Mouse (Mus musculus) bone marrow, adult 2 months (tissue): ENCODE measurements around the gene Vps13c. TPM values are rescaled to one million over a fixed set of nuclear protein-coding genes. Genes with fewer than 3 reads are reported as not detected.

Source experiments
- H3K27ac ChIP-seq: fragments of 200-500 bp; 2 replicates; pipeline ENCODE4 v1.5.1; 2012; ENCODE audit warnings: low read depth, mild to moderate bottlenecking, control low read depth, inconsistent platforms, low read length; ENCODE audit not compliant: control insufficient read depth, poor library complexity, insufficient read depth
- H3K4me1 ChIP-seq: fragments of 200-500 bp; 2 replicates; pipeline ENCODE4 v1.6.1; 2011; ENCODE audit warnings: low read length; ENCODE audit not compliant: control insufficient read depth, insufficient read depth
- H3K4me3 ChIP-seq: fragments of 200-500 bp; replicated peaks from 2 replicates; pipeline ENCODE3; 2011; ENCODE audit warnings: mild to moderate bottlenecking, low read depth, low read length, control low read depth; ENCODE audit not compliant: control insufficient read depth
- CTCF ChIP-seq: fragments of 200-500 bp; IDR thresholded peaks from 2 replicates; pipeline ENCODE4 v1.5.1; 2011; ENCODE audit warnings: low read length, control low read depth; ENCODE audit not compliant: control insufficient read depth, insufficient read depth
- POLR2A ChIP-seq: fragments of 200-500 bp; IDR thresholded peaks from 2 replicates; pipeline ENCODE4 v1.6.1; 2011; ENCODE audit warnings: low read depth, mild to moderate bottlenecking, control low read depth, low read length, borderline replicate concordance; ENCODE audit not compliant: control insufficient read depth
- WGBS: fragments of 180-500 bp; shearing (Covaris S2); methylation state at CpG from one replicate; pipeline ENCODE4 v1.1.7; 2018; 5-methylcytosine and 5-hydroxymethylcytosine counted together
- polyA plus RNA-seq: library from polyadenylated mRNA; stranded (reverse); fragments of >200 nt; gene quantifications from 2 replicates; pipeline ENCODE4 v1.2.4, GENCODE M21; 2011; ENCODE audit warnings: low replicate concordance; ENCODE audit not compliant: missing spikeins, insufficient read depth, insufficient read length

The Vps13c gene
- polyA plus RNA-seq, 1 experiment = 8.8 TPM

GRCm38 (mm10) chr9:67823131-67823530 is 17.1 kb upstream of the Vps13c start:
- 24% methylated on average over 5 of the region's 5 CpGs for WGBS
- TF ChIP-seq CTCF (no peak), POLR2A (no peak)

GRCm38 (mm10) chr9:67825527-67825926 is 14.7 kb upstream of the Vps13c start:
- TF ChIP-seq POLR2A (no peak), CTCF (peak; percentile 15; the same call in 1 of the 2 replicates)
- Histone ChIP-seq H3K27ac (no peak overlapping the region), H3K4me3 (no peak overlapping the region), H3K4me1 (no peaks in the 10 kb centered on the region)
- 79% methylated on average over 7 of the region's 7 CpGs for WGBS

More at GRCm38 (mm10) chr9:67823131-67823530, 17.1 kb upstream of the Vps13c start:
- no peak overlapping the region for H3K4me3 ChIP-seq
- H3K4me1 ChIP-seq = no peaks in the 10 kb centered on the region
- H3K27ac ChIP-seq = no peak overlapping the region

GRCm38 (mm10) chr9:67828182-67828581 is 12.0 kb upstream of the Vps13c start:
- WGBS = 10% methylated on average over 3 of the region's 3 CpGs
- H3K27ac ChIP-seq = no peak overlapping the region
- TF ChIP-seq CTCF = peak; percentile 42
- TF ChIP-seq POLR2A = no peak
- H3K4me1 ChIP-seq = peaks cover 1% of the 10 kb centered on the region; the same call in 1 of the 2 replicates
- H3K4me3 ChIP-seq = no peak overlapping the region

GRCm38 (mm10) chr9:67830411-67831358 is 9.5 kb upstream of the Vps13c start:
- peak overlapping the region; percentile 9 for H3K4me3 ChIP-seq
- 4% methylated on average over 82 of the region's 84 CpGs for WGBS
- no peak overlapping the region; the same call in 1 of the 2 replicates for H3K27ac ChIP-seq
- peaks cover 1% of the 10 kb centered on the region; the same call in 1 of the 2 replicates for H3K4me1 ChIP-seq
- no peak for TF ChIP-seq CTCF
- no peak for TF ChIP-seq POLR2A

GRCm38 (mm10) chr9:67831359-67832045 is 8.7 kb upstream of the Vps13c start:
- 3% methylated on average over 57 of the region's 57 CpGs for WGBS
- no peak overlapping the region; the same call in 1 of the 2 replicates for H3K27ac ChIP-seq
- peaks cover 1% of the 10 kb centered on the region; the same call in 1 of the 2 replicates for H3K4me1 ChIP-seq
- TF ChIP-seq CTCF (no peak), POLR2A (no peak)
- no peak overlapping the region for H3K4me3 ChIP-seq

GRCm38 (mm10) chr9:67832046-67832605 is 8.1 kb upstream of the Vps13c start, which contains the start of gene C2cd4a:
TSS of gene C2cd4a (minus strand) at chr9:67832330.
- Histone ChIP-seq H3K4me3 (peak within 1 kb of the TSS; percentile 9), H3K4me1 (peaks cover 1% of the 10 kb centered on the region; the same call in 1 of the 2 replicates), H3K27ac (no peak within 1 kb of the TSS; the same call in 1 of the 2 replicates)
- 5% methylated on average over 20 of the region's 20 CpGs for WGBS
- TF ChIP-seq CTCF (no peak), POLR2A (no peak)

- WGBS = 75% methylated on average over 5 of the region's 5 CpGs
- H3K27ac ChIP-seq = no peak overlapping the region
- peaks cover 1% of the 10 kb centered on the region; the same call in 1 of the 2 replicates for H3K4me1 ChIP-seq
- H3K4me3 ChIP-seq = no peak overlapping the region
- no peak for TF ChIP-seq CTCF
Measured at GRCm38 (mm10) chr9:67834535-67834934, 5.7 kb upstream of the Vps13c start.

GRCm38 (mm10) chr9:67837311-67837710 is 2.9 kb upstream of the Vps13c start:
- H3K4me1 ChIP-seq = peaks cover under 1% of the 10 kb centered on the region; the same call in 1 of the 2 replicates
- H3K27ac ChIP-seq = no peak overlapping the region
- H3K4me3 ChIP-seq = no peak overlapping the region
- TF ChIP-seq POLR2A = no peak
- TF ChIP-seq CTCF = no peak
- 81% methylated on average over 2 of the region's 2 CpGs for WGBS

- 20% methylated on average over 5 of the region's 5 CpGs for WGBS
- Histone ChIP-seq H3K4me1 (peaks cover 11% of the 10 kb centered on the region), H3K4me3 (no peak overlapping the region), H3K27ac (no peak overlapping the region)
- TF ChIP-seq POLR2A (no peak), CTCF (no peak)
Measured at GRCm38 (mm10) chr9:67842797-67843196, 2.6 kb downstream of the Vps13c start.
